Mouse (Mus musculus): Measurements from ENCODE around the gene Sema4f. TPM values are rescaled to one million over a fixed set of nuclear protein-coding genes. Genes with fewer than 3 reads are reported as not detected.

Gene Sema4f
- total RNA-seq (2021): 10 to 100 TPM; 41.0 to 44.0 TPM
- long read RNA-seq, experiment 1, full-length matches to known transcripts: 39 of 57 reads
- long read RNA-seq, experiment 1, partial matches to known transcripts: 9 of 57 reads
- long read RNA-seq, experiment 1, other reads (novel, unspliced or antisense): 9 of 57 reads
- long read RNA-seq, experiment 2, full-length matches to known transcripts: 49 of 72 reads
- long read RNA-seq, experiment 2, partial matches to known transcripts: 3 of 72 reads
- long read RNA-seq, experiment 2, other reads (novel, unspliced or antisense): 20 of 72 reads

GRCm38 (mm10) chr6:82939167-82939912 lies at the start of gene Sema4f:
Sema4f (minus strand) TSS chr6:82939769.
- Histone ChIP-seq H3K27ac (peak within 1 kb of the TSS; percentile 86), H3K4me3 (peak within 1 kb of the TSS; percentile 70)
- DNase-seq (ENCODE audit: low spot score in 2 of 2): peak; percentile 74 to 88
- no peak; the same call in 1 of the 2 replicates for TF ChIP-seq CTCF (conservative IDR thresholded peaks at IDR 0.05)

- H3K4me3 ChIP-seq: no peak overlapping the region
- TF ChIP-seq CTCF (conservative IDR thresholded peaks at IDR 0.05): no peak
- DNase-seq (ENCODE audit: low spot score in 2 of 2): no peak
- no peak overlapping the region for H3K27ac ChIP-seq
These were observed 47.9 kb upstream of the Sema4f start for GRCm38 (mm10) chr6:82987411-82987971.

- peak; percentile 89 for TF ChIP-seq CTCF (conservative IDR thresholded peaks at IDR 0.05)
- peak; percentile 72 to 74 for DNase-seq (ENCODE audit: low spot score in 2 of 2)
- Histone ChIP-seq H3K4me3 (no peak overlapping the region), H3K27ac (no peak overlapping the region)
These were observed 31.5 kb upstream of the Sema4f start for GRCm38 (mm10) chr6:82971031-82971430.

GRCm38 (mm10) chr6:82969249-82970084 lies 29.9 kb upstream of the Sema4f start:
- Histone ChIP-seq H3K4me3 (no peak overlapping the region), H3K27ac (no peak overlapping the region)
- TF ChIP-seq CTCF (conservative IDR thresholded peaks at IDR 0.05): no peak
- no peak for DNase-seq (ENCODE audit: low spot score in 2 of 2)

GRCm38 (mm10) chr6:82961664-82962063 lies 22.1 kb upstream of the Sema4f start:
- Histone ChIP-seq H3K4me3 (no peak overlapping the region), H3K27ac (no peak overlapping the region)
- no peak for DNase-seq (ENCODE audit: low spot score in 2 of 2)
- no peak for TF ChIP-seq CTCF (conservative IDR thresholded peaks at IDR 0.05)

- no peak overlapping the region for H3K27ac ChIP-seq
- no peak overlapping the region for H3K4me3 ChIP-seq
- TF ChIP-seq CTCF (conservative IDR thresholded peaks at IDR 0.05): no peak
- DNase-seq (ENCODE audit: low spot score in 2 of 2): no peak
These were observed 17.1 kb upstream of the Sema4f start for GRCm38 (mm10) chr6:82956553-82957251.

GRCm38 (mm10) chr6:82946651-82947050 lies 7.1 kb upstream of the Sema4f start, which contains the start of gene M1ap:
M1ap (plus strand) TSS chr6:82946902.
- no peak for DNase-seq (ENCODE audit: low spot score in 2 of 2)
- no peak within 1 kb of the TSS for H3K4me3 ChIP-seq
- H3K27ac ChIP-seq: no peak within 1 kb of the TSS
- no peak for TF ChIP-seq CTCF (conservative IDR thresholded peaks at IDR 0.05)

- no peak for DNase-seq (ENCODE audit: low spot score in 2 of 2)
- Histone ChIP-seq H3K27ac (no peak overlapping the region), H3K4me3 (no peak overlapping the region)
- TF ChIP-seq CTCF (conservative IDR thresholded peaks at IDR 0.05): peak; percentile 65
These were observed 6.2 kb upstream of the Sema4f start for GRCm38 (mm10) chr6:82945750-82946149.

- H3K4me3 ChIP-seq: no peak overlapping the region
- no peak overlapping the region for H3K27ac ChIP-seq
- no peak for TF ChIP-seq CTCF (conservative IDR thresholded peaks at IDR 0.05)
- no peak for DNase-seq (ENCODE audit: low spot score in 2 of 2)
These were observed 1.2 kb upstream of the Sema4f start for GRCm38 (mm10) chr6:82940765-82941164.

- H3K27ac ChIP-seq: no peak overlapping the region
- no peak for DNase-seq (ENCODE audit: low spot score in 2 of 2)
- no peak for TF ChIP-seq CTCF (conservative IDR thresholded peaks at IDR 0.05)
- H3K4me3 ChIP-seq: no peak overlapping the region
These were observed 4.8 kb downstream of the Sema4f start for GRCm38 (mm10) chr6:82934616-82935230.

GRCm38 (mm10) chr6:82927617-82928016 lies 12.0 kb downstream of the Sema4f start:
- no peak overlapping the region for H3K27ac ChIP-seq
- TF ChIP-seq CTCF (conservative IDR thresholded peaks at IDR 0.05): no peak
- no peak for DNase-seq (ENCODE audit: low spot score in 2 of 2)
- H3K4me3 ChIP-seq: no peak overlapping the region

GRCm38 (mm10) chr6:82926528-82926927 lies 13.0 kb downstream of the Sema4f start:
- no peak for DNase-seq (ENCODE audit: low spot score in 2 of 2)
- no peak overlapping the region for H3K27ac ChIP-seq
- TF ChIP-seq CTCF (conservative IDR thresholded peaks at IDR 0.05): no peak
- H3K4me3 ChIP-seq: no peak overlapping the region

All from layer of hippocampus, adult 2 months (tissue).